Mouse (Mus musculus): ENCODE measurements at regions not wholly inside any gene's neighbourhood (a gene's known extent, or its start where the extent isn't known, plus 50 kb on each side); places are given as distances from the start of the nearest gene placed in this dataset.

- Histone ChIP-seq H3K27me3 (replicated peaks) (no peaks in the 10 kb centered on the region), H3K9ac (ENCODE audit: insufficient read depth, low read depth) (no peak overlapping the region), H3K36me3 (replicated peaks in 1 of 2; ENCODE audit: control insufficient read depth in 1 of 2, insufficient read depth in 1 of 2, low read length in 1 of 2) (no peaks in the 10 kb centered on the region), H3K4me3 (replicated peaks in 1 of 3; ENCODE audit: low read depth in 2 of 3, low read length in 2 of 3, poor library complexity in 1 of 3) (no peak overlapping the region), H3K4me1 (ENCODE audit: control insufficient read depth in 1 of 2, insufficient read depth in 2 of 2) (no peaks in the 10 kb centered on the region), H3K79me2 (replicated peaks; ENCODE audit: control insufficient read depth, extremely low read depth, insufficient read depth, poor library complexity, severe bottlenecking) (no peaks in the 10 kb centered on the region), H3K27ac (ENCODE audit: insufficient read depth, low read depth) (no peak overlapping the region), H3K9me3 (replicated peaks; ENCODE audit: low read length) (no peaks in the 10 kb centered on the region), H3K4me2 (ENCODE audit: insufficient read depth, low read depth, poor library complexity, severe bottlenecking) (no peak overlapping the region)
- DNase-seq (ENCODE audit: extremely low read depth), result peak; percentile 24
- no peak for TF ChIP-seq NRF1 (IDR thresholded peaks at IDR 0.05; ENCODE audit: low read depth, low read length)
- TF ChIP-seq CTCF (conservative IDR thresholded peaks at IDR 0.05 in 1 of 2, IDR thresholded peaks at IDR 0.05 in 1 of 2; ENCODE audit: low read depth in 2 of 2, low read length in 2 of 2), result peak; percentile 23 to 67; a peak in 2 of 4 replicates
- 0 out of 2 replicates have a peak, but pooled peaks have one; percentile 12 for TF ChIP-seq ZC3H11A (IDR thresholded peaks at IDR 0.05; ENCODE audit: low read depth, low read length)
- TF ChIP-seq RAD21 (IDR thresholded peaks at IDR 0.05; ENCODE audit: low read depth, low read length), result peak; percentile 78
- TF ChIP-seq SMC3 (IDR thresholded peaks at IDR 0.05; ENCODE audit: low read depth, low read length), result peak; percentile 48
- dilution Hi-C loops (cut with MboI; ENCODE audit: extremely low pct_ligation_motif_present, extremely low pct_unique_long_range_greater_than_20kb, low sequenced_read_pairs) (no loop called here), in situ Hi-C loops (cut with MboI; ENCODE audit: low pct_ligation_motif_present, low pct_unique_long_range_greater_than_20kb, low sequenced_read_pairs) (no loop called here)
Measured at GRCm38 (mm10) chr15:61096021-61096781, 173.4 kb upstream of the A1bg start.

- Histone ChIP-seq H3K27me3 (replicated peaks) (no peaks in the 10 kb centered on the region), H3K4me3 (replicated peaks in 1 of 3; ENCODE audit: low read depth in 2 of 3, low read length in 2 of 3, poor library complexity in 1 of 3) (no peak overlapping the region), H3K4me2 (ENCODE audit: insufficient read depth, low read depth, poor library complexity, severe bottlenecking) (no peak overlapping the region; the same call in 1 of the 2 replicates), H3K4me1 (ENCODE audit: control insufficient read depth in 1 of 2, insufficient read depth in 2 of 2) (peaks cover 0 to 3% of the 10 kb centered on the region in 2 experiments; a peak in 1 of 4 replicates), H3K9me3 (replicated peaks; ENCODE audit: low read length) (no peaks in the 10 kb centered on the region), H3K9ac (ENCODE audit: insufficient read depth, low read depth) (no peak overlapping the region), H3K79me2 (replicated peaks; ENCODE audit: control insufficient read depth, extremely low read depth, insufficient read depth, poor library complexity, severe bottlenecking) (no peaks in the 10 kb centered on the region), H3K27ac (ENCODE audit: insufficient read depth, low read depth) (no peak overlapping the region), H3K36me3 (replicated peaks in 1 of 2; ENCODE audit: control insufficient read depth in 1 of 2, insufficient read depth in 1 of 2, low read length in 1 of 2) (no peaks in the 10 kb centered on the region)
- TF ChIP-seq HCFC1 (IDR thresholded peaks at IDR 0.05; ENCODE audit: low read depth, low read length) (no peak), MEF2A (IDR thresholded peaks at IDR 0.05; ENCODE audit: borderline replicate concordance, low read depth, low read length) (no peak), KAT2A (IDR thresholded peaks at IDR 0.05; ENCODE audit: insufficient replicate concordance, low read length) (no peak)
- dilution Hi-C loops (cut with MboI; ENCODE audit: extremely low pct_ligation_motif_present, extremely low pct_unique_long_range_greater_than_20kb, low sequenced_read_pairs) (no loop called here), in situ Hi-C loops (cut with MboI; ENCODE audit: low pct_ligation_motif_present, low pct_unique_long_range_greater_than_20kb, low sequenced_read_pairs) (no loop called here)
- DNase-seq (ENCODE audit: extremely low read depth), result no peak
Measured at GRCm38 (mm10) chr15:61055017-61055609, 132.3 kb upstream of the A1bg start.

GRCm38 (mm10) chr15:61051363-61051762, 128.6 kb upstream of the A1bg start:
- H3K4me2 ChIP-seq (ENCODE audit: insufficient read depth, low read depth, poor library complexity, severe bottlenecking), result no peak overlapping the region
- H3K4me1 ChIP-seq (ENCODE audit: control insufficient read depth in 1 of 2, insufficient read depth in 2 of 2), result peaks cover 0 to 3% of the 10 kb centered on the region in 2 experiments; a peak in 1 of 4 replicates
- dilution Hi-C loops (cut with MboI; ENCODE audit: extremely low pct_ligation_motif_present, extremely low pct_unique_long_range_greater_than_20kb, low sequenced_read_pairs) (no loop called here), in situ Hi-C loops (cut with MboI; ENCODE audit: low pct_ligation_motif_present, low pct_unique_long_range_greater_than_20kb, low sequenced_read_pairs) (no loop called here)
- H3K9me3 ChIP-seq (replicated peaks; ENCODE audit: low read length), result no peaks in the 10 kb centered on the region
- H3K36me3 ChIP-seq (replicated peaks in 1 of 2; ENCODE audit: control insufficient read depth in 1 of 2, insufficient read depth in 1 of 2, low read length in 1 of 2), result no peaks in the 10 kb centered on the region
- H3K27me3 ChIP-seq (replicated peaks), result no peaks in the 10 kb centered on the region
- H3K27ac ChIP-seq (ENCODE audit: insufficient read depth, low read depth), result no peak overlapping the region
- no peak for DNase-seq (ENCODE audit: extremely low read depth)
- TF ChIP-seq CHD1 (IDR thresholded peaks at IDR 0.05; ENCODE audit: low read depth, low read length) (no peak), BHLHE40 (IDR thresholded peaks at IDR 0.05; ENCODE audit: low read depth, low read length) (no peak)
- H3K9ac ChIP-seq (ENCODE audit: insufficient read depth, low read depth), result no peak overlapping the region
- no peak overlapping the region for H3K4me3 ChIP-seq (replicated peaks in 1 of 3; ENCODE audit: low read depth in 2 of 3, low read length in 2 of 3, poor library complexity in 1 of 3)
- H3K79me2 ChIP-seq (replicated peaks; ENCODE audit: control insufficient read depth, extremely low read depth, insufficient read depth, poor library complexity, severe bottlenecking), result no peaks in the 10 kb centered on the region

All from CH12.LX (cell line).